Mouse (Mus musculus) urinary bladder, postnatal 14 days (tissue): ENCODE data around the gene Erlin1.
A peak's percentile ranks its signal among the peaks of the same experiment; 100 is the strongest.

Source experiments
- DNase-seq: peaks from one replicate; pipeline ENCODE4 v3.0.0; 2021; ENCODE audit warnings: low spot score

Erlin1 gene

DNA sequence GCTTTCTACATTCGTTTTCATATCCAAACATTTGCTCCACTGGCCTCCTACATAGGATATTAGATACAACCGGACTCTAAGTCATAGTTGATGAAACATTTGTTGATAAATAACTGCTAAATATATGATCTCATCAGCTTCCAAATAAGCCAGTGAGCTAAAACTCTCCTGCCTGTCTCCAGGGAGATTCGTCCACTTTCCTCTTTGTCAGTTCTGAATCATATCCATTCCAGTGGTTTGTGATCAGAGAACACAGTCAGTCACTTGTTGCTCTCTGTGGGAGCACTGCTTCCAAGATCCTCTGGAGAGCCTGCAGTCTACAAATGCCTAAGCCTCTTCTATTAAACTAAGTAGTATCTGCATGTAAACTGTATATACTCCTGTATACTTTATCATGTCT lies 9.4 kb downstream of the Erlin1 start:
- DNase-seq = no peak

DNA sequence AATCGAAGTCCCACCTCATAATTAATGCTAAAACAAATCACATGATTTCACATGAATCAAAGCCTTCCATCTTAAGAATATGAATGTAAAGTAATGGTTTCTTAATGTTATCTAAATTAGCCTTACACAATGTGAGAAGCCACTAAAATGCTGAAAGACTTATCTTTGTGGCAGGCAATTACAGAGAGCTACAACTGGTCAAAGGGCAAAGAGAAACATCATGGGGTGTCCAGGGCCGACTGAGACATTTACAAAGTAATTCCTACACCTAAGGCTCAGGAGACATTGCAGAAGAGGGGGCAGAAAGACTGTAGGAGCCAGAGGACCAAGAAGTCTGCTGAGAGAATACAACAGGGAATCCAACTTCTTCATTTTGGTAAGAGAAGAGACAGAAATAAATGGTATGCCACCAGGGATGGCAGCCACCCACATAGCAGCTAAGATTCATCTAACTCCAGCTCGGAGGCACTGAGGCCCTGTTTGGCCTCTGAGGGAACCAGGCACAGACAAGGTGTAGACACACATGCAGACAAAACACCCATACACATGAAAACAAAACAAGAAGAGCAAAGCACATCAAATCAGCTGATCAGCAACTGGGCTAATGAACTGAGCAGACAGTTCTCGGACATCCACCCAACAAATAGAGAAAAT lies 14.3 kb downstream of the Erlin1 start:
- DNase-seq = no peak

DNA sequence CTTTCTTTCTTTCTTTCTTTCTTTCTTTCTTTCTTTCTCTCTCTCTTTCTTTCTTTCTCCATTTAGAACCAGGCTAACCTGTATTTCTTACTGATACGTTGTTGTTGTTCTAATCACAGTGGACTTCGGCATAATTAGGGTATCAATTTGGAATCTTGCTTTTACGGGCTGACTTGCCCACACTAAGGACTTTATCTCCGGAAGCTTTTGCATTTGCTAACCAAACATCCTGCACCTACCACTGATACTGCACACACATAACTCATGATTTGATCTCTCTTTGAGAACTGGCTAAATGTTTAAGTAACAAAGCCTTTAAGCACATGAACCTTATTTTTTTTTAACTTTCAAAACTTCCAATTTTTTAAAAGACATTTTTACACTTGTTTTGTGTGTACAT lies 19.2 kb downstream of the Erlin1 start:
- no peak for DNase-seq

GRCm38 (mm10) chr19:44049282-44049681 lies 20.3 kb downstream of the Erlin1 start:
- DNase-seq = no peak

GRCm38 (mm10) chr19:44045847-44046246 lies 23.7 kb downstream of the Erlin1 start:
- no peak for DNase-seq

DNA sequence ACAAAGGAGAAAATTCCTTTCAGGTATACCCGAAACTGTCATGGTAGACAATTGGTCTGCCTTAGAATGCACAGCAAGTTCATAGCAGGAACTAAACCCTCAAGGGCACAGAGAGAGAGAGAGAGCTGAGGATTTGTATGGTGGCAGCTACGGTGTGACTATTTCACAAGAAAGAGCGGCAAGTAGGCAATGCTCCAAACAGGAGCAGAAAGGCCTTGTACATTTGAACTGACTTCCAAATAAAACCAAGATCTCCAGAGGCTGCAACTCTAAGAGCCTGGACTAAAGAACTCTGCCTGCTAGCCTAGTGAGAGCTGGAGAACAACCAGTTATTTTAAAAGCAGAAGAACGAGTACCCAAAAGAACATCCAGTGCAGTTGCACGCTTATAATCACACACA lies 27.5 kb downstream of the Erlin1 start:
- DNase-seq = no peak

DNA sequence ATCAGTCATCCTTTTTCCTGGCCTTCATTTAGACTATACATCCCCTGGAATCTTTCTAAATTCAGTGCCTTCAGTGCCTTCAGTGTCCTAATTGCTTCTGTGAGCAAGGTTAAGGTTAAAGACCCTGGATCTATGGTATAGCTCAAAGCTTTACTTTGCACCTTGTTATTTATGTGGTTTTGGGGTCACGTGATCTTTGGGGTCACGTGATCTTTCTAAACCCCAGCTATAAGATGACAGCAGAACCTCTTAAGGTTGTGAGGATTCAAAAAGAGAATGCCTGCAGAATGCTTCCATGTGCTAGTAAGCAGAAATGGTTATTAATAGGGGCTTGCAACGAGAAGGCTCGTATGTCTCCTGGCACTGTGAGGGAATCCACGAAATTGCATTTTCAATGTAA lies 36.2 kb downstream of the Erlin1 start:
- no peak for DNase-seq

- DNase-seq = no peak
Observed at GRCm38 (mm10) chr19:44032046-44032744, 37.4 kb downstream of the Erlin1 start.

GRCm38 (mm10) chr19:44030024-44030423 lies 39.6 kb downstream of the Erlin1 start:
- DNase-seq = no peak

GRCm38 (mm10) chr19:44028972-44029371 lies 40.6 kb downstream of the Erlin1 start, which contains the start of gene Cyp2c23:
TSS of gene Cyp2c23 (minus strand) at chr19:44029208.
- DNase-seq = no peak

GRCm38 (mm10) chr19:44026956-44027530 lies 42.5 kb downstream of the Erlin1 start:
- DNase-seq = no peak

DNA sequence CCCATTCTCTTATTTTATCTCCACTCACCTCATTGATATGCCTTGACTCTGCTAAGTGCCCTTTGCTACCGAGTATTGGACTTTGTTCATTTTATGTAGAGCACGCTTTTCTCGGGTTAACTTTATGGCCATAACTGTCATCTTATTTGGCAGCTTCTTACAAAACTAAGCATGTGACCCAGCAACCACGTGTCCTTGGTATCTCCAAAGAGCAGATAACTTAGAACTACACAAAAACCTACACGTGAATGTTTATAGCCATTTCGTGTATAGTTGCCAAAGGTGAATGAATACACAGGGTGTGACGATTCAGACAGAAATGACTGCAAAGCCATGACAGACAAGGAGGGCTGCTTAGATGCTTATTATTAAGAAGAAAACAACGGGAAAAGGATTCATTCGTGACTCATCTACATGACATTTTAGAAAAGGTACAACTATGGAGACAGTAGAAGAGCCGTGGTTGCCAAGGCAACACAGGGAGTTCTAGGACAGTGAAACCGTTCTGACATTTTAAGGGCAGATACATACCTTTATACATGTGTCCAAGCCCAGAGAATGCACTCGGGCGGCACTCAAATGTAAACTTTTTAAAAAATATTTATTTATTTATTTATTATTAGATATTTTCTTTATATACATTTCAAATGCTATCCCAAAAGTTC lies 44.5 kb downstream of the Erlin1 start:
- DNase-seq = no peak

DNA sequence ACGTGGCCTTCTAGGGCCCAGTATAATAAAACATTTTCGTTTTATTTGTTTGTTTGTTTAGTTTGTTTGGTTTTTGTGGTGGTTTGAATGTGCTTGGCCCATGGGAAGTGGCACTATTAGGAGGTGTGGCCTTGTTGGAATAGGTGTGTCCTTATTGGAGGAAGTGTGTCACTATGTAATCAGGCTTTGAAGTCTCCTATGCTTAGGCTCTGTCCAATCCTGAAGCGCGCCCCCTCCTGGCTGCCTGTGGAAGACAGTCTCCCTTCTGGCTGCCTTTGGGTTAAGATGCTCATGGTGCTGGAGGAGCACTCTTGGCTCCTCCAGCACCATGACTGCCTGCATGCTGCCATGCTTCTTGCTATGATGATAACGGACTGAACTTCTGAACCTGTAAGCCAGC lies 46.5 kb downstream of the Erlin1 start:
- no peak for DNase-seq

- peak; percentile 62 for DNase-seq
Observed at GRCm38 (mm10) chr19:44021502-44021901, 48.1 kb downstream of the Erlin1 start.

- no peak for DNase-seq
Observed at GRCm38 (mm10) chr19:44019739-44020138, 49.8 kb downstream of the Erlin1 start.

DNA sequence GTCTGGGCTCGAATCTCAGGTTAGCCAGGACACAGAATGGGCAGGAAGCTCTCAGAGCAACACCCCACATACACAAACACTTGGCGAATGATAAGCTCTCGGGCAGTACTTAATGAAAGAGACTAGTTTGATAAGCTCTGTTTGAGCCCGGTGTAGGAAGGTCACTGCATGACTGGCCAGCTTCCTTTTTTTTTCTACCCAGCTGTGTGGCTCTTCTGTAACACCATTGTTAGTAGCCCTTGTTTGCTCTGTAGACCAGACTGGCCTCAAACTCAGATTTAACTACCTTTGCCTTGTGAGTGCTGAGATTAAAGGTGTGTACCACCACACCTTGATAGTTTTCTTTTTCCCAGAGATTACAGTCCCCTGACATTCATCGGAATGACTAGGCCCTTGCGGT lies 55.7 kb downstream of the Erlin1 start:
- DNase-seq = no peak

DNA sequence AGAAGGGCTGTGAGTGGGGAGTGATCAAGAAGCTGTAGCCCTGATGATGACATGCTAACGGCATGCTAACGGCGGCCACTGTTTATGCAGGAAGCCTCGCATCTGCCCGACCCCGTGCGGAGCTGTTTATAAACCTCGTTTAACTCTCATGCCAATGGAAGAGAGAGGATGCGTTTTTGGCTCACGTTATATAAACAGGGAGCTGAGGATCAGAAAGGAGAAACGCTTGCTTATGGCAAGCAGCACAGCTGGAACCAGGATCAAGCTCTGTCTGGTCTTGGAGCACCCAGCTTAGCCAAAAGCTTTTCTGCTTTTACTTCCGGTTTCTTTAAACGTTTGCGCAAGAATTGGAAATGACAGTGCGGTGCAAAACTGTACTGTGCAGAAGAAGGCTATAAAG lies 60.8 kb downstream of the Erlin1 start:
- DNase-seq = peak; percentile 40

DNA sequence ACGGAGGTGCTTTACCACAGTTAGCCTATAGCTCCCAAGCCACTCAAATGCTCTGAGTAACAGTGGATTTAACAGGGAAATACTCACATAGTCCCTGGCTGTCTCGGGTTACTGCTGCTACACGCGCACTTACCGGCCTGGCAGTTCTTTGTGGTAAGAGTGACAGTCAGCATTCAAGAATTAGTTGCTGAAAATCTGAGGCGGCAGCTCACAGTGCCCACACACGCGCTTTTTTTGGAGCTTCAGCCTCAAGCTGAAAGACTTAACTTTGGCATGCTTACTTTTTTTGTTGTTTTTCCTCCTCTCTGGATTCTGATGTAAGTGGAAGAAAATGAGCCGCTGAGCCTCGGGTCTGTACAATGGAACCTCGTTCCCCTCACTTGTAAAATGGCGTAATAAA lies 62.4 kb downstream of the Erlin1 start:
- DNase-seq = no peak

GRCm38 (mm10) chr19:44005025-44005424 lies 64.6 kb downstream of the Erlin1 start:
- DNase-seq = no peak

- no peak for DNase-seq
Observed at GRCm38 (mm10) chr19:44004261-44004660, 65.3 kb downstream of the Erlin1 start.

- no peak for DNase-seq
Observed at GRCm38 (mm10) chr19:44000720-44001119, 68.9 kb downstream of the Erlin1 start.

DNA sequence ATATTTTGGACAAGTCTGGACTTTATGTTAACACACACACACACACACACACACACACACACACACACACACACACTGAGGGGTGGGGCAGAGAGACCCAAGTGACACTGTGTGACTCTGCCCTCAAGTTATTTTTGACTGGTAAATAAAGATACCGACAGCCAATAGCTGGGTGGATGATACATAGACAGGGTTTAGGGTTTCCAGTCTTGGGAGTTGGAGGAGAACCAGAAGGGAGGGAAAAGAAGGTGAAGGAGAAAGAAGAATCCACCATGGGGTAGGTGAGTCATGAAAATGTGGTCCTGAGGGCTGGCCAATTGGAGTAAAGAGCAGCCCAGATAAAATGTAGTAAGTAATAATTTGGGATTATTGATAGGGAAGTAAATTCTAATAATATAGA lies 69.5 kb downstream of the Erlin1 start:
- DNase-seq = no peak
